9 mouse cellular contexts compared by ENCODE assay signal in the genomic region with DNA sequence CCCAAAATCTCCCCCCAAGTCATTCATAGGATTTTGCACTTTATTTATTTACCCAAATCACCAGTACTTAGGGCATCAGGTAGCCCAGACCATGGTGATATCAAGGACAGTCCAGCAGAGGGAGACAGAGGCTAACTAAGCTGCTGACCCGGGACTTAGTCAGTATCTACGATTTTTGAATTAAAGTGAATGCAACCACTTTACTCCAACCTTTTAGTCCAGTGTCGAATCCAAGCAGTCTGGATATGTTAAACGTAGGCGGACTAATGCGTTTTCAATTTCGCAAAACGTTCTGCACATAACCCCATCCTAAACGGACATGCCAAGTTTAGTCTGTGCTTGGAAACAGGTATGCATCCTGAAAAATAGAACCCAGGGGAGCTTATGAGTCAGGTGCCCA. TPM values are rescaled to one million over a fixed set of nuclear protein-coding genes. Genes with fewer than 3 reads are reported as not detected.
DNase-seq lines count a peak whose midpoint lies in the region; ATAC-seq and TF ChIP-seq lines count a peak whose summit lies in the region.
"Had no signal": no experiment of that assay in that cellular context is flagged by ENCODE, and none has a peak within 500 bp of the region (broad histone marks: within the 10 kb centered on the region; RNA-seq: fewer than 3 reads in every experiment).

No protein-coding gene starts in this region.

- intact Hi-C loops in heart, postnatal 10 days (cut with DNase I): loop anchor here (1.0 to 10.0 kb wide), 3 partner anchors 44 to 216 kb away; no protein-coding TSS in a partner anchor

- peak; percentile 73 for TF ChIP-seq CTCF in Patski (IDR thresholded peaks at IDR 0.05)

- DNase-seq in Patski (ENCODE audit: low read depth, low spot score): no peak
- peak; percentile 17 for DNase-seq in c-Kit-positive CD71-positive TER-119-positive erythroid progenitor cells, embryonic 14.5 days (ENCODE audit: low spot score)
- peak; percentile 72 for DNase-seq in forebrain, embryonic 11.5 days (ENCODE audit: low spot score)
- DNase-seq in heart, postnatal 10 days: peak; percentile 79 to 83
- peak; percentile 72 for DNase-seq in kidney, postnatal 14 days
- DNase-seq in retina, embryonic 14.5 days (ENCODE audit: low spot score): peak; percentile 90
- DNase-seq in spleen, postnatal 4 days (ENCODE audit: low spot score in 2 of 2): no peak

- H3K4me1 ChIP-seq in forebrain, embryonic 11.5 days (replicated peaks; ENCODE audit: control insufficient read depth, insufficient read depth, low read length): 0 out of 2 replicates have a peak, but pooled peaks cover 3% of the 10 kb centered on the region
- H3K4me1 ChIP-seq in lung, embryonic 15.5 days: peaks cover 13% of the 10 kb centered on the region; the same call in 1 of the 2 replicates

- H3K27me3 ChIP-seq in Patski: peaks cover 52% of the 10 kb centered on the region
- peaks cover 19% of the 10 kb centered on the region for H3K27me3 ChIP-seq in forebrain, embryonic 11.5 days (ENCODE audit: control insufficient read depth, insufficient read depth, low read length)
- H3K27me3 ChIP-seq in lung, embryonic 15.5 days: peaks cover 23% of the 10 kb centered on the region

- no peak overlapping the region for H3K27ac ChIP-seq in forebrain, embryonic 11.5 days (ENCODE audit: low read depth, low read length)
- H3K27ac ChIP-seq in lung, embryonic 15.5 days: no peak overlapping the region
- H3K27ac ChIP-seq: macrophage had no signal

- no peaks in the 10 kb centered on the region for H3K9me3 ChIP-seq in forebrain, embryonic 11.5 days (ENCODE audit: control insufficient read depth, low read length)
- no peaks in the 10 kb centered on the region for H3K9me3 ChIP-seq in lung, embryonic 15.5 days

- no peaks in the 10 kb centered on the region for H3K36me3 ChIP-seq in forebrain, embryonic 11.5 days (ENCODE audit: control insufficient read depth, insufficient read depth, low read length)
- H3K36me3 ChIP-seq in lung, embryonic 15.5 days: no peaks in the 10 kb centered on the region

- H3K9ac ChIP-seq in forebrain, embryonic 11.5 days (ENCODE audit: low read length): no peak overlapping the region
- no peak overlapping the region for H3K9ac ChIP-seq in lung, embryonic 15.5 days

- peak overlapping the region; percentile 88; the same call in 1 of the 2 replicates for H3K4me2 ChIP-seq in forebrain, embryonic 11.5 days (ENCODE audit: low read depth, low read length, severe bottlenecking)
- peak overlapping the region; percentile 97 for H3K4me2 ChIP-seq in lung, embryonic 15.5 days

- WGBS in forebrain, embryonic 11.5 days: 7% methylated on average over 9 of the region's 9 CpGs
- WGBS in lung, embryonic 15.5 days: 4% methylated on average over 9 of the region's 9 CpGs

- ATAC-seq in Patski: no peak
- no peak for ATAC-seq in forebrain, embryonic 11.5 days (replicated peaks; ENCODE audit: low FRiP score)
- no peak for ATAC-seq in lung, embryonic 15.5 days (ENCODE audit: borderline replicate concordance, extremely low read depth, low FRiP score, low TSS enrichment)

- CTCF ChIA-PET in Patski (lab: Charles Lee): interaction anchor here (0.7 to 1.5 kb wide), 7 partner anchors 8 to 43 kb away, joined by 3 to 4 read pairs (median 3); no protein-coding TSS in a partner anchor

- in situ Hi-C loops in Patski (cut with MboI; ENCODE audit: low pct_unique_long_range_greater_than_20kb): loop anchor here (5.0 kb wide), 1 partner anchor 39 kb away; no protein-coding TSS in a partner anchor

- H3K4me3 ChIP-seq in forebrain, embryonic 11.5 days (ENCODE audit: low read depth, low read length): no peak overlapping the region; the same call in 1 of the 2 replicates
- peak overlapping the region; percentile 61 for H3K4me3 ChIP-seq in lung, embryonic 15.5 days

- POLR2A ChIA-PET in Patski (lab: Charles Lee): interaction anchor here (0.8 kb wide), 1 partner anchor 44 kb away, joined by 3 read pairs; no protein-coding TSS in a partner anchor

RNA-seq across cellular contexts. Expression of a gene that starts 0.6 kb away (rescaled TPM):
- 0.09 TPM for polyA plus RNA-seq in Patski (2021)
- polyA plus RNA-seq in forebrain, embryonic 11.5 days (2014; fragmentation: Nextera tagmentation; extraction: Ambion mirVana): 0.13 TPM in 1 of 2 replicates, not detected in the other
- 1 to 10 TPM; 1.7 to 2.6 TPM for total RNA-seq in heart, postnatal 10 days (2021)
- 0.95 and 1.6 TPM in 2 replicates for polyA plus RNA-seq in lung, embryonic 15.5 days (2015; fragmentation: Nextera tagmentation; extraction: Ambion mirVana)
- polyA plus RNA-seq: macrophage had no signal

Comparison
In these comparisons a context has a peak if more than half of its experiments do, and no peak if none do; other contexts are left out.
1. DNase-seq: peak in c-Kit-positive CD71-positive TER-119-positive erythroid progenitor cells, embryonic 14.5 days (single experiment), forebrain, embryonic 11.5 days (single experiment), heart, postnatal 10 days (2 of 2), kidney, postnatal 14 days (single experiment) and retina, embryonic 14.5 days (single experiment); none in Patski (single experiment) and spleen, postnatal 4 days (0 of 2).